Mouse (Mus musculus) lung, embryonic 16.5 days (tissue): ENCODE results near the gene Ccdc71. TPM values are rescaled to one million over a fixed set of nuclear protein-coding genes. Genes with fewer than 3 reads are reported as not detected.
A peak's percentile ranks its signal among the peaks of the same experiment; 100 is the strongest.

Experiments used
- ATAC-seq: fragments of 200-750 bp; cut with Nextera tagmentation; 2 replicates; pipeline ENCODE4 v1.8.0; 2017; ENCODE audit warnings: low read depth, mild to moderate bottlenecking, moderate library complexity
- H3K27ac ChIP-seq: fragments of 300-500 bp; sonication (generic); 2 replicates; pipeline ENCODE4 v1.5.1; 2014; ENCODE audit warnings: mild to moderate bottlenecking, control low read depth, low read length
- H3K27me3 ChIP-seq: fragments of 300-500 bp; sonication (generic); 2 replicates; pipeline ENCODE4 v1.6.1; 2014; ENCODE audit warnings: low read depth, low read length, mixed read lengths; ENCODE audit not compliant: control insufficient read depth, insufficient read depth
- H3K36me3 ChIP-seq: fragments of 300-500 bp; sonication (generic); 2 replicates; pipeline ENCODE4 v1.6.1; 2014; ENCODE audit warnings: low read length; ENCODE audit not compliant: control insufficient read depth, insufficient read depth
- H3K4me1 ChIP-seq: fragments of 300-500 bp; sonication (generic); replicated peaks from 2 replicates; pipeline ENCODE4 v1.6.1; 2014; ENCODE audit warnings: low read length, mixed read lengths; ENCODE audit not compliant: control insufficient read depth, insufficient read depth
- H3K4me2 ChIP-seq: fragments of 300-500 bp; sonication (generic); 2 replicates; pipeline ENCODE4 v1.6.1; 2014; ENCODE audit warnings: low read depth, low read length, control low read depth
- H3K4me3 ChIP-seq: fragments of 300-500 bp; sonication (generic); 2 replicates; pipeline ENCODE4 v1.5.1; 2014; ENCODE audit warnings: mild to moderate bottlenecking, low read length, control low read depth
- H3K9ac ChIP-seq: fragments of 300-500 bp; sonication (generic); 2 replicates; pipeline ENCODE4 v1.6.1; 2014; ENCODE audit warnings: low read length, control low read depth
- H3K9me3 ChIP-seq: fragments of 300-500 bp; sonication (generic); 2 replicates; pipeline ENCODE4 v1.6.1; 2016; ENCODE audit warnings: low read length; ENCODE audit not compliant: control insufficient read depth
- WGBS: fragments of 180-500 bp; shearing (Covaris S2); extraction: QIAGEN DNeasy Blood & Tissue Kit; methylation state at CpG from one replicate; pipeline ENCODE4 v1.1.7; 2014; 5-methylcytosine and 5-hydroxymethylcytosine counted together
- polyA plus RNA-seq: library from polyadenylated mRNA; unstranded; fragments of >200 nt; fragmentation: Nextera tagmentation; extraction: Ambion mirVana; gene quantifications from 2 replicates; pipeline ENCODE4 v1.2.1, GENCODE M21; 2015

The Ccdc71 gene
- polyA plus RNA-seq, 1 experiment from 2014 or later, result 58.0 TPM

DNA sequence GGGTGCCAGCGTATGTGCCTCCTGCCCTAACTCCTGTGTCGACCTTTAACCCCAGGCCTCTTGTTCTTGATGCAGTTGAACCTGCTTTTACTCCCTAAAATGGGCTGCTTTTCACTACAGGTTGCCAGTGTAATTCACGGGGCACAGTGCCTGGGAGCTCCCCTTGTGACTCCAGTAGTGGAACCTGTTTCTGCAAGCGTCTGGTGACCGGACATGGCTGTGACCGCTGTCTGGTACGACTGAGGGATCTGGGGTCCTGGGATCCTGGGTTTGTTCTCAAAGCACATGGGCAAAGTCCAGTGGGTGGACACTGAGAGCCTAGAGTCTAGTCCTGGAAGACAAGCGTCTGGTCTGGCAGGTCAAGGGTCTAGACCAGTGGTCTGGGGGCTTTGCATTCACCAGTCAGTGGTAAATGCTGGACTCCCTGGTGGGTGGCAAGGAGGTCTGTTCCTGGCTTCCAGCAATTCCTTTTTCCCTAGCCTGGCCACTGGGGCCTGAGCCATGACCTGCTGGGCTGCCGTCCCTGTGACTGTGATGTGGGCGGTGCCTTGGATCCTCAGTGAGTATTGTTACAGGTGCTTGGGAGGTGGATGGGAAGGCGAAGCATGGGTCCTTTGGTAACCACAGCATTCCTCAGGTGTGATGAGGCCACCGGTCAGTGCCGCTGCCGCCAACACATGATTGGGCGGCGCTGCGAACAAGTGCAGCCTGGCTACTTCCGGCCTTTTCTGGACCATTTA is 22.9 kb downstream of the Ccdc71 start:
- peaks cover 59% of the 10 kb centered on the region for H3K36me3 ChIP-seq
- WGBS, result 92% methylated on average over 18 of the region's 18 CpGs
- ATAC-seq, result no peak

DNA sequence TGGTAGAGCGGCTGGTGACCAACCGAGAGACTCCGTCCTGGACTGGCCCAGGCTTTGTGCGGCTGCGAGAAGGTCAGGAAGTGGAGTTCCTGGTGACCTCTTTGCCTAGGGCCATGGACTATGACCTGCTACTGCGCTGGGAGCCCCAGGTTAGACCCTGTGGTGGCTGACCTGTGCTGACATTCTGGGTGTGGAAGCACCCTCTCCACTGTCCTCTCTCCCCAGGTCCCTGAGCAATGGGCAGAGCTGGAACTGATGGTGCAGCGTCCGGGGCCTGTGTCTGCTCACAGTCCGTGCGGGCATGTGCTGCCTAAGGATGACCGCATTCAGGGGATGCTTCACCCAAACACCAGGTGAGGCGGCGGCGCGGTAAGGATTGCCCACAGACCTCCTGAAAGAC is 23.7 kb downstream of the Ccdc71 start:
- Histone ChIP-seq H3K27me3 (no peaks in the 10 kb centered on the region), H3K4me2 (no peak overlapping the region), H3K9ac (no peak overlapping the region), H3K36me3 (peaks cover 67% of the 10 kb centered on the region), H3K27ac (no peak overlapping the region), H3K4me1 (peaks cover 16% of the 10 kb centered on the region), H3K4me3 (no peak overlapping the region), H3K9me3 (no peaks in the 10 kb centered on the region)
- 92% methylated on average over 15 of the region's 15 CpGs for WGBS
- no peak for ATAC-seq

More for the DNA sequence above, 22.9 kb downstream of the Ccdc71 start:
- no peaks in the 10 kb centered on the region for H3K9me3 ChIP-seq
- H3K9ac ChIP-seq, result no peak overlapping the region
- H3K4me2 ChIP-seq, result no peak overlapping the region
- H3K4me1 ChIP-seq, result peaks cover 18% of the 10 kb centered on the region
- no peaks in the 10 kb centered on the region for H3K27me3 ChIP-seq
- no peak overlapping the region for H3K4me3 ChIP-seq
- no peak overlapping the region for H3K27ac ChIP-seq

DNA sequence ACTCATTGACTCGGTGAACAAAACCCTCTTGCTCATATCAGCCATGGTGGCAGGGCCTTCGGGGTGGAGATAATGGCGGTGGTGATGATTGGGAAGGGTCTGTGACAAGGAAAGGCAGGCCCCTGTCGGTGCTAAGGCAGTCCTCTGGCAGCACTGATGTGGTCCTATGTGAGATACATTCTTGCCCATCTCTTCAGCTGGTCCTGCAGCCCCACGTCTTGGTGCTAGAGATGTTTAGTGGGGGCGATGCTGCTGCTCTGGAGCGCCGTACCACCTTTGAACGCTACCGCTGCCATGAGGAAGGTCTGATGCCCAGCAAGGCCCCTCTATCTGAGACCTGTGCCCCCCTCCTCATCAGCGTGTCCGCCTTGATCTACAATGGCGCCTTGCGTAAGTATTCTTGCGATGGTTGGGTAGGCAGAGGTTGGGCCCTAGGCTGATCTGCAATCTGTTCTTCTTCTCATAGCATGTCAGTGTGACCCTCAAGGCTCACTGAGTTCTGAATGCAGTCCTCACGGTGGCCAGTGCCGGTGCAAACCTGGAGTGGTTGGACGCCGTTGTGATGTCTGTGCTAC is 25.1 kb downstream of the Ccdc71 start:
- no peak for ATAC-seq
- Histone ChIP-seq H3K9me3 (no peaks in the 10 kb centered on the region), H3K4me3 (no peak overlapping the region), H3K27ac (no peak overlapping the region), H3K27me3 (no peaks in the 10 kb centered on the region), H3K9ac (no peak overlapping the region), H3K4me2 (no peak overlapping the region), H3K36me3 (peaks cover 71% of the 10 kb centered on the region), H3K4me1 (peaks cover 14% of the 10 kb centered on the region)
- 92% methylated on average over 19 of the region's 19 CpGs for WGBS

DNA sequence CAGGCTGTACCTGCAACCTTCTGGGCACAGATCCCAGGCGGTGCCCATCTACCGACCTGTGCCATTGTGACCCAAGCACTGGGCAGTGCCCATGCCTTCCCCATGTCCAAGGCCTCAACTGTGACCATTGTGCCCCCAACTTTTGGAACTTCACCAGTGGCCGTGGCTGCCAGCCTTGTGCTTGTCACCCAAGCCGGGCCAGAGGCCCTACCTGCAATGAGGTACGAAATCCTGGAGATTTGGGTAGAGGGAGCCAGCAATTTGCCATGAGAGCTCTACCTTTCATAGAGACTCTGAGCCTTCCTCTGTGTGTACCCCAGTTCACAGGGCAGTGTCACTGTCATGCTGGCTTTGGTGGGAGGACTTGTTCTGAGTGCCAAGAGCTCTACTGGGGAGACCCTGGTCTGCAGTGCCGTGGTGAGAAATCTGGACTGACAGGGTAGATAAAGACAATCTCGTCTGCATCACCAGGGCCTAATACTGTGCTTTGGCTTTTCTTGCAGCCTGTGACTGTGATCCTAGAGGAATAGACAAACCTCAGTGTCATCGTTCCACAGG is 26.7 kb downstream of the Ccdc71 start:
- Histone ChIP-seq H3K9ac (no peak overlapping the region), H3K27ac (no peak overlapping the region), H3K4me1 (peaks cover 11% of the 10 kb centered on the region), H3K4me2 (no peak overlapping the region), H3K4me3 (no peak overlapping the region), H3K9me3 (no peaks in the 10 kb centered on the region), H3K36me3 (peaks cover 65% of the 10 kb centered on the region), H3K27me3 (no peaks in the 10 kb centered on the region)
- 90% methylated on average over 8 of the region's 8 CpGs for WGBS
- no peak for ATAC-seq

DNA sequence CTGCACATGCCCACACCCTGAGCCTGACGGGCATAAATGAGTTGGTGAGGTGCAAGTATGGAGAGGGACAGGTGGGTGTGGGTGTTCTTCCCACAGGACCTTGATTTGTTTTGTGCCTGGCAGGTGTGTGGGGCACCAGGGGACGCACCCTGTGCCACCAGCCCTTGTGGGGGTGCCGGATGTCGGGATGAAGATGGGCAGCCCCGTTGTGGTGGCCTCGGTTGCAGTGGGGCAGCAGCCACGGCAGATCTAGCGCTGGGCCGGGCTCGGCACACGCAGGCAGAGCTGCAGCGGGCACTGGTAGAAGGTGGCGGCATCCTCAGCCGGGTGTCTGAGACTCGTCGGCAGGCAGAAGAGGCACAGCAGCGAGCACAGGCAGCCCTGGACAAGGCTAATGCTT is 28.1 kb downstream of the Ccdc71 start:
- Histone ChIP-seq H3K9ac (no peak overlapping the region), H3K9me3 (no peaks in the 10 kb centered on the region), H3K27me3 (no peaks in the 10 kb centered on the region), H3K4me2 (no peak overlapping the region), H3K4me1 (peaks cover 12% of the 10 kb centered on the region), H3K27ac (no peak overlapping the region), H3K36me3 (peaks cover 59% of the 10 kb centered on the region), H3K4me3 (no peak overlapping the region)
- ATAC-seq, result no peak
- 94% methylated on average over 17 of the region's 17 CpGs for WGBS

DNA sequence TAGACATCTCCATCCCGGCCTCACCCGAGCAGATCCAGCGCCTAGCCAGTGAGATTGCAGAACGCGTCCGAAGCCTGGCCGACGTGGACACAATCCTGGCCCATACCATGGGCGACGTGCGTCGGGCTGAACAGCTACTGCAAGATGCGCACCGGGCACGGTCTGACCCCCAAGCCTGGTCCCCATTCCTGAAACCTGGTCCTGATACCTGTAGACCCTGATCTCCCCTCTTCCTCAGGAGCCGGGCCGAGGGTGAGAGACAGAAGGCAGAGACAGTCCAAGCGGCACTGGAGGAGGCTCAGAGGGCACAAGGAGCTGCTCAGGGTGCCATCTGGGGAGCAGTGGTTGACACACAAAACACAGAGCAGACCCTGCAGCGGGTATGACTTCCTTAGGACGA is 28.9 kb downstream of the Ccdc71 start:
- Histone ChIP-seq H3K27ac (no peak overlapping the region), H3K9ac (no peak overlapping the region)
- ATAC-seq, result no peak

DNA sequence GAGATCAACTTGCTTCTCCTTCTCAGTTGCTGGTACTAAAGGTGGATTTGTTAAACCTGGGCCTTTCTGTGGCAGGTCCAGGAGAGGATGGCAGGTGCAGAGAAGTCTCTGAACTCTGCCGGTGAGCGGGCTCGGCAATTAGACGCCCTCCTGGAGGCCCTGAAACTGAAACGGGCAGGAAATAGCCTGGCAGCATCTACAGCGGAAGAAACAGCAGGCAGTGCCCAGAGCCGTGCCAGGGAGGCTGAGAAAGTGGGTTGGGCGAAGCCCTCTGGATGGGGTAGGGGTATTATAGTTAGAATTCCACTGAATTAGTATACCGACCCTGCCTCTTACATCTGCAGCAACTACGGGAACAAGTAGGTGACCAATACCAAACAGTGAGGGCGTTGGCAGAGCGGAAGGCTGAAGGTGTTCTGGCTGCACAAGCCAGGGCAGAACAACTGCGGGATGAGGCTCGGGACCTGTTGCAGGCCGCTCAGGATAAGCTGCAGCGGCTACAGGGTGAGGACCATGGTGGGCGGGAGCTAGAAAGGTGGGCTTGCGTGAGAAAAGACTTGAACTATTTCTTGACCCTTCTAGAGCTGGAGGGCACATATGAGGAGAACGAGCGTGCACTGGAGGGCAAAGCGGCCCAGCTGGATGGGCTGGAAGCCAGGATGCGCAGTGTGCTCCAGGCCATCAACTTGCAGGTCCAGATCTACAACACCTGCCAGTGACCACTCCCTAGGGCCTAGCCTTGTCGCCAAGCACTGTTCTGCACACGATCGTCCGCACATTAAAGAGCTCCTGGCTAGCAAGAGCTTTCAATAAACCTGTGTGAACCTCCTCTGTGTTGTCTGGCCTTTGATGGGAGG is 29.6 kb downstream of the Ccdc71 start:
- Histone ChIP-seq H3K9me3 (no peaks in the 10 kb centered on the region), H3K27me3 (no peaks in the 10 kb centered on the region), H3K27ac (peak overlapping the region; percentile 96), H3K4me2 (peak overlapping the region; percentile 86), H3K4me3 (peak overlapping the region; percentile 84), H3K4me1 (peaks cover 12% of the 10 kb centered on the region), H3K9ac (peak overlapping the region; percentile 93), H3K36me3 (peaks cover 63% of the 10 kb centered on the region)
- WGBS, result 58% methylated on average over 26 of the region's 26 CpGs
- ATAC-seq, result peak; percentile 4

More for the DNA sequence above, 28.9 kb downstream of the Ccdc71 start:
- peaks cover 60% of the 10 kb centered on the region for H3K36me3 ChIP-seq
- H3K4me3 ChIP-seq, result no peak overlapping the region
- no peaks in the 10 kb centered on the region for H3K27me3 ChIP-seq
- H3K4me1 ChIP-seq, result peaks cover 12% of the 10 kb centered on the region
- no peaks in the 10 kb centered on the region for H3K9me3 ChIP-seq
- 92% methylated on average over 20 of the region's 20 CpGs for whole genome bisulfite sequencing
- no peak overlapping the region for H3K4me2 ChIP-seq

DNA sequence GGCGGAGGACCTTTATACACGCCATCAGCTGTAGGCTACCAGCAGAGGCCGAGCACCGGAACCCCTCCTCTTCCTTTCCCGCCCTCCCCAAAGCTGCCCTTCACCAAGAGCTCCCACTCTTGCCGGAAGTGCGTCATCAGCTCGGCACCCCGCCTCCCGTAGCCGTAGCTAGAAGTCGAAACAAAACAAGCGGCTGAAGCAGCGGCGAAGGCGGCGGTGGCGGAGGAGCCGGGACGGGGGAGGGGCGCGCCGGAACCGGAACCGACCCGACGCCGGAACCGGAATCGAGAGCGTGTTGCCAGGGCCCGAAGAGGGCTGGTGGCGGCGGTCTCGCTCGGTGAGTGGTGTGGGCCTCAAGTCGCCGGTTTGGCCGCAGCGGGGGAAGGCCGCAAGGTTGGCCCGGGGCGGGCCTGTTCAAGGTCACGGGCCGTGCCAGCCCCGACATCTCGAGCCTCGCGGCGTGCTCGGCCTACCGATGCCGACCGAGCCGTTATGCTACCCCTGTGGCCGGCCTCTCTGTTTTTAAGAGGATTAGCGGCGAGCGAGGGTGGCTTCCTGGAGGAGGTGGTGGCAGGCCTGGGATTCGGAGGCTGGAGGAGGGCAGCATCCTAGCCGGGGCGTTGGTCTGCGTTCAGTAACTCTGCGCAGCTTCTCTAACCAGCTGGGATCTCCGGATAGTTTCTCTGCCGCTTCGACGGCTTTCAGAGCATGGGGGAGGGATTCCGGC is 30.4 kb downstream of the Ccdc71 start, which contains the start of gene Usp19:
Gene Usp19 (plus strand): TSS at position 44 of the 727 bp plus-strand sequence.
- under 1% methylated on average over 68 of the region's 69 CpGs for WGBS
- Histone ChIP-seq H3K27me3 (no peaks in the 10 kb centered on the region), H3K4me1 (peaks cover 12% of the 10 kb centered on the region), H3K27ac (peak within 1 kb of the TSS; percentile 96), H3K9me3 (no peaks in the 10 kb centered on the region), H3K4me2 (peak within 1 kb of the TSS; percentile 86), H3K4me3 (peak within 1 kb of the TSS; percentile 84), H3K9ac (peak within 1 kb of the TSS; percentile 93), H3K36me3 (peaks cover 62% of the 10 kb centered on the region)
- ATAC-seq, result peak; percentile 96
